Mouse (Mus musculus): Measurements from ENCODE around the gene Dis3l. TPM values are rescaled to one million over a fixed set of nuclear protein-coding genes. Genes with fewer than 3 reads are reported as not detected.

The Dis3l gene
- polyA plus RNA-seq (2016; fragmentation: Nextera tagmentation; extraction: Ambion mirVana), result 20.0 and 23.2 TPM in 2 replicates

DNA sequence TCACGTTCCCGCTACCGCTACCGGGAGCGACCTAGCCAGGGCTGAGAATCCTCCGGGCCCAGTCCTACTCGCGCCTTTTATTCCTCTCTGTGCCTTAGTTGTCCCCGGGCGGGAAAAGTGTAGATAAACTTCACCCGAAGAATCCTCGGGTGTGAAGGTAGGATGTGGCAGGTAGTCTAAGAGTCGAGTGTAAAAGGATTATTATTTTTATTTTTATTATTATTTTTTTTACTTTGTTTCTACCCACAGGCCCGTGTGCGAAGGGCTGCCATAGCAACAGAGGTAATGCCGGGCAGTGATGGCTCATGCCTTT, at the start of gene Dis3l:
Gene Dis3l, minus strand, starts transcription at position 35 of the 313 bp plus-strand sequence.
- no peaks in the 10 kb centered on the region for H3K27me3 ChIP-seq (ENCODE audit: insufficient read depth, poor library complexity, severe bottlenecking)
- DNase-seq (ENCODE audit: low spot score), result no peak
- H3K4me3 ChIP-seq, result peak within 1 kb of the TSS; percentile 84
- H3K9me3 ChIP-seq, result no peaks in the 10 kb centered on the region
- 20% methylated on average over 16 of the region's 16 CpGs for WGBS
- H3K4me1 ChIP-seq, result peaks cover 22% of the 10 kb centered on the region
- peak within 1 kb of the TSS; percentile 100 for H3K27ac ChIP-seq
- H3K36me3 ChIP-seq, result peaks cover 16% of the 10 kb centered on the region

DNA sequence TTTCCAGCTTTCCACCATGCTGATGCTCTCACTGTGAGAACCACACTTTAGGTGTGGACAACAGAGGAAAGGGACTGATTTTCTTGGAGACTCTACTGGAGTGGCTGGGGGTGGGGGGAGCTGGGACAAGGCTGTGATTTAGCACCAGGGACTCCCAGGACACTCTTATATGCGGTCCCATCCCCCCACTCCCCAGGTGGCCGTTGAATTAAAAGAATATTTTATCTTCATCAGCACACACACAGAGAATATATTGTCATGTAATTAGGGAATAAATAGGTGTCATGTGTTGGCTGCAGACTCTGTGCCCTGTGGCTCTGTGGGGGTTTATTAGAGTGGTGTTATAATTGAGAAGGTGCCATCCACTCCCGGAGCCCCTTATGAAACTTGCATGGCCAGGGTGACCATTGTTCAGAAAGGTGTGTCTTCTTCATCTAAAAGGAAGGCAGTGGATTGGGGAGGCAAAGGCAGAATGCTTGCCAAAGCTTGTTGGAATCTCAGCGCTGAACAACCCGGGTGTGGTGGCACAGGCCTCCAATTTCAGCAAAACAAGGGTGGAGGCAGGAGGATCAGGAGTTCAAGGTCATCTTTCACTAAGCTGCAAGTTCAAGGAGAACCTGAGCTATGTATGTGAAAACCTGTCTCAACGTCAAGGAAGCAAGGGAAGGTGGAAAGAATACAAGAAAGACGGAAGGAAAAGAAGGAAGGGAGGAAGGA, 48.6 kb upstream of the Dis3l start:
- Histone ChIP-seq H3K36me3 (no peaks in the 10 kb centered on the region), H3K9me3 (no peaks in the 10 kb centered on the region), H3K27ac (no peak overlapping the region), H3K4me1 (peaks cover 22% of the 10 kb centered on the region), H3K27me3 (ENCODE audit: insufficient read depth, poor library complexity, severe bottlenecking) (peaks cover 59% of the 10 kb centered on the region), H3K4me3 (no peak overlapping the region)
- 60% methylated on average over 7 of the region's 7 CpGs for WGBS
- no peak for DNase-seq (ENCODE audit: low spot score)

DNA sequence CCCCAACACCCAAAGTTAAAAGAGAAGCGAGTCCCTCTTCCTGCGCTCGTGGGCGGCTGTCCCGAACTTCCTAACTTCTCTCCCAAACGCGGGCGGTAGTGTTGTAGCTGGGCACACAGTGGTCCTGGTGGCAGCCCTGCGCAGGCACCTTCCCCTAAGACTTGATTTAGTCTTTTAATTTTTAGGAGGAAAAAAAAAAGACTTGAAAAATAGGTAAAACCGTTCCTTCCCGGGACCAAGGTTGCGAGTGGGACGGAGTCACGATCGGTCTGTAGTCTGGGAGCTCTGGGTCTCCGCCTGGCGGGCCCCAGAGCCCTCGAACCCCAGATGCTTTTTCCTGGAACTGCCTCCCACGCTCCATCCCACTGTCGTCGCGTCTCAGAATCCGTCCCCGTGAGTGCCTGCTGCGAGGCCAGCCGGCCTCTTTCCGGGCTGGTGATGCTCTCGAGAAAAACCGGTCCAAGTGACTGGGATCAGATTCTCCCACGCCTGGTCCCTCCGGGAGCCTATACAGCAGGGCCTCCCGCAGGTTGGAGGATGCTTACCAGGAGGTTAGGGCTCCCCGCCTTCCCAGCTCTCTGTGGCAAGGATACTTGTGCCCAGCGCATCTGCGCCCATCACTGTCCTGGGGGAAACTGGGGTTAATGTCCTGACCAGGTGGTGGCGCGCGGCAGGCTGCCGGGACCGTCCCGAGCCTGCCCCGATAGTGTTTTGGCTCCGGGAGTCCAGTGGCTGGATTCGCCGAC, 45.6 kb upstream of the Dis3l start:
- H3K4me3 ChIP-seq, result peak overlapping the region; percentile 79
- H3K27ac ChIP-seq, result 0 out of 2 replicates have a peak overlapping the region, but pooled peaks have one; percentile 42
- WGBS, result 2% methylated on average over 45 of the region's 45 CpGs
- peaks cover 84% of the 10 kb centered on the region for H3K27me3 ChIP-seq (ENCODE audit: insufficient read depth, poor library complexity, severe bottlenecking)
- no peak for DNase-seq (ENCODE audit: low spot score)
- H3K36me3 ChIP-seq, result no peaks in the 10 kb centered on the region
- peaks cover 16% of the 10 kb centered on the region for H3K4me1 ChIP-seq
- no peaks in the 10 kb centered on the region for H3K9me3 ChIP-seq

DNA sequence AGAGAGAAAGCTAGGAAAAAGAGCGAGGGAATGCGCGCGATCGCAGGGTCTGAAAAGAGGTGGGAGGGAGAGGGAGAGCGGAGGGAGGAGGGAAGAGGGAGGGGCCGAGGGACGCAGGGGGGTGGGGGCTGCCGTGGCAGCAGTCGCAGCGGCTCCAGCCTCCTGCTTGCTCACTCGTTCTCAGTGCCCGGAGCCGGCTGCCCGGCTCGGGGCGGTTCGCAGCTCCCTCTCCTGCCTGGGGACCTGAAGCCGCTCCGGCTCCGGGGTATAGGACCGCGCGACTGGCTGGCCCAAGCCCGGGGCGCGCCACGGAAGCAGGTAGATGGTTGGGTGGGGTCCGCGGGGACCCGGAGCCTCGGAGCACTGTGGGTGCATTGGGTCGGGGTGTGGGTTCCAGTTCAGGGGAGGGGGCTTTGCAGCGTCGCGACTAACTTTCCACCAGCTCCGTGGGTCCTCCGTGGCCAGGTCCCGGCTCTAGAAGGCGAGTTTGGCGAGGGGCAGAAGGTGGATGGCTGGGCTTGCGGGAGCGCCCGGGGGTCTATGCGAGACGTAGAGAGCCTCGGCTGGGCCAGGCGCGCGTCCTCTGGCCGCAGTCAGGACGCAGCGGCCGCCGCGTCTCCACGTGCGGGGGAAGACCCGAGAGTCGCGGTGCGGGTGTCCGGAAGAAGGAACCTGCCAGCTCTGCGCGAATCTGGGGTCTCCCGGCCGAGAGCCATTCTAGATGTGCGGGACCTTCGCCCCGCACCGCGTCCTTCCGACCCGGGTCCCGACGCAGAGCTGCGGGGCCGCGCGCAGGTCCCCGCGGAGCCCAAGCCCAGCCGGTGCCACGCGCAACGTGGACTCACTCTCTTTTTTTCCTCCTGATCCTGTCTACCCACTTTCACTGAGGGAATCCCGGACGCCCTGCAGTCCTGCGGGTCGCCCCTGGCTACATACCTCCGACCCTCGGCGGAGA, 44.7 kb upstream of the Dis3l start, which contains the start of gene Megf11:
Gene Megf11, plus strand, starts transcription at position 116 of the 955 bp plus-strand sequence.
- H3K36me3 ChIP-seq, result no peaks in the 10 kb centered on the region
- WGBS, result under 1% methylated on average over 93 of the region's 93 CpGs
- DNase-seq (ENCODE audit: low spot score), result no peak
- H3K4me1 ChIP-seq, result peaks cover 16% of the 10 kb centered on the region
- 0 out of 2 replicates have a peak within 1 kb of the TSS, but pooled peaks have one; percentile 42 for H3K27ac ChIP-seq
- H3K27me3 ChIP-seq (ENCODE audit: insufficient read depth, poor library complexity, severe bottlenecking), result peaks cover 86% of the 10 kb centered on the region
- H3K4me3 ChIP-seq, result peak within 1 kb of the TSS; percentile 79
- no peaks in the 10 kb centered on the region for H3K9me3 ChIP-seq

DNA sequence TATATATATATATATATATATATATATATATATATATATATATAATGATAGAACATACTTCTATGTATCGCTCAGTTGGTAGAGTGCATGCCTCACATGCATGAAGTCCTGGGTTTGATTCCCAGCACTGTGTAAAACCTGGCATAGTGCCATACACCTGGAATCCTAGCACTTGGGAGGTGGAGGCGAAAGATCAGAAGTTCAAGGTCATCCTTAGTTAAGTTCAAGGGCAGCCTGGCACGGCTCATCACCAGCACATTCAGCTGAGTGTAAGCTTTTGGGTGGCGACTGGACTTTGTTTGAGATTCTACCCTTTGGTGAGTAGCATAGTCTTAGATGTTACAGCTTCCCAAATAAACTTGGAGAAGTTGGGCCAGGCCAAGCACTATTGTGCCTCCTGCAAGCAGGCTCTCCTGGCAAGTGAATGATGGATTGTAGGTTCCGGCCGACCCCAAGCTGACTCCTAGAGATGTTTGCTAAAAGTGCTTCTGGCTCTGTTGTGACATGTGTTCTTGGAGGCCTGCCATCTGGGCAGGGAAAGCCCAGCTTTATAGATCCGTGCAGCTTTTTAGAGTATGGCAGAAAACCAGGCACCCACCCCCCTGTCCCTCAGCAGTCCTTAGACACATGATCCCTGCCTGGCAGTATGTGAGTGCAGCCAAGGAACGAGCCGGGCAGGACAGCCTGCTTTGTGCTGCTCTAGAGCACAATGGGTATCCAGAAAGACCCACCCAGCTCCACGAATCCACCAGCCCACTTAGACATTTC, 42.1 kb upstream of the Dis3l start:
- no peaks in the 10 kb centered on the region for H3K36me3 ChIP-seq
- H3K4me1 ChIP-seq, result peaks cover 16% of the 10 kb centered on the region
- H3K27me3 ChIP-seq (ENCODE audit: insufficient read depth, poor library complexity, severe bottlenecking), result peaks cover 62% of the 10 kb centered on the region
- H3K27ac ChIP-seq, result no peak overlapping the region
- no peak overlapping the region for H3K4me3 ChIP-seq
- 60% methylated on average over 10 of the region's 10 CpGs for WGBS
- DNase-seq (ENCODE audit: low spot score), result no peak
- H3K9me3 ChIP-seq, result no peaks in the 10 kb centered on the region

DNA sequence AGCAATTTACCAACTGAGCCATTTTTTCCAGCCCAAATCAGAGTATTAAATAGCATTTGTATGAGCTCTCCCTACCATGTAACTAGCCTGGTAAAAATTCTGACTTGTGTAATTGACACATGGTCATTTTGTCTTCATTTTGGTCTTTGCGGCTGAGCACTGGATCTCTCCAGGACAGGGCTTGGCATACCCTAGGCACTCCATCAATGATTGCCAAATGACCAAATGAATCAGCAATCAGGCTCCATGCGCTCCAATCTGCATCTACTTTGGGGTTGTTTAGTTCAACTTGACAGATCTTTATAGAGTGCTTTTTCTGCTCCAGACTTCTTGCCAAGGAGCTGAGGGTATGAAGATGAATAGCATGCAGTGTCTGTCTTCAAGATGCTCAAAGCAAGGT, 35.3 kb upstream of the Dis3l start:
- Histone ChIP-seq H3K4me1 (no peaks in the 10 kb centered on the region), H3K4me3 (no peak overlapping the region), H3K9me3 (no peaks in the 10 kb centered on the region), H3K27ac (no peak overlapping the region), H3K36me3 (no peaks in the 10 kb centered on the region), H3K27me3 (ENCODE audit: insufficient read depth, poor library complexity, severe bottlenecking) (peaks cover 9% of the 10 kb centered on the region; the same call in 1 of the 2 replicates)
- 86% methylated on average over 2 of the region's 2 CpGs for WGBS
- DNase-seq (ENCODE audit: low spot score), result no peak

DNA sequence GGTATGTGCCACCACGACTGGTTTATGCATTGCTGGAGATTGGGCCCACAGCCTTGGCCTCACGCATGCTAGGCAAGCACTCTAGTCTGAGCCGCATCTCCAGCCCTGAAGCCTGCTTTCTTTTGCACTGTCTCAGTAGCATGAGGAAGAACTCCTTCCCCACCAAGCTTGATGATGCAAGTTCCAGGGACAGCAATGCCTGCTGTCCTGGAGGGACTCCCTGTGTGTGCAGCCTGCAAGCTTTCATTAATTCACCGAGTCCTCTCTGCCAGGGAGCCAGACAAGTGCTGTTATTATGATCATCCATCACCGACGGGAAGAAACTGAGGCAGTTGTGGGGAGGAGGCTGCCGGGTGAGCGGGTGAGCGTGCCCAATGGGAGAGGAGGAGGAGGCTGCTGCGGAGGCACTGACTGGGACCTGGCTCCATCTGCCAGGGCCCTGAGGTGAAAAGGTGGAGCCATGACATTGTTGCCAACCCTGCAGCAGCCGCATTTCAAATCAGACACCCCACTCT, 30.3 kb upstream of the Dis3l start:
- no peak for DNase-seq (ENCODE audit: low spot score)
- no peaks in the 10 kb centered on the region for H3K4me1 ChIP-seq
- WGBS, result 52% methylated on average over 11 of the region's 11 CpGs

DNA sequence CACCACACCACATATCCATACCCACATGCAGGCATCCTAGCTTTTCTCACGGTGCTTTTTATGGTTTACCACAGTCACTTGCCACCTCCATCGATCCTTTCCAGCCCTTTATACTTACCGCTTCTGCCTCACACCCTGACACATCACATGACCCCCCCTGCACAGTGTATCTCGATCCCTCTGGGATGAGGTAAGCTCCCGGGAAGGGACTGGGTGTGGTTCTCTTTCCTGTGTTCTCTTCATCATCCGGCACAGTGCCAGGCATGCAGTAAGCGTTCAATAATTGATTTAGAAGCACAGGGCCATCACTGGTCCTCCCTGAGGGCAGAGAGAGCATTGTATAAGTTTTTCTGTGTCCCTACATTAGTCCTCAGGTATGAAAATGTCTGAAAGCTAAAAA, 28.8 kb upstream of the Dis3l start:
- no peak overlapping the region for H3K27ac ChIP-seq
- no peak overlapping the region for H3K4me3 ChIP-seq
- WGBS, result 57% methylated on average over 7 of the region's 7 CpGs
- no peaks in the 10 kb centered on the region for H3K36me3 ChIP-seq
- H3K4me1 ChIP-seq, result no peaks in the 10 kb centered on the region
- peaks cover 6% of the 10 kb centered on the region; the same call in 1 of the 2 replicates for H3K27me3 ChIP-seq (ENCODE audit: insufficient read depth, poor library complexity, severe bottlenecking)
- H3K9me3 ChIP-seq, result no peaks in the 10 kb centered on the region
- DNase-seq (ENCODE audit: low spot score), result no peak

More for the DNA sequence above, 30.3 kb upstream of the Dis3l start:
- Histone ChIP-seq H3K27me3 (ENCODE audit: insufficient read depth, poor library complexity, severe bottlenecking) (peaks cover 6% of the 10 kb centered on the region; the same call in 1 of the 2 replicates), H3K36me3 (no peaks in the 10 kb centered on the region), H3K27ac (no peak overlapping the region), H3K4me3 (no peak overlapping the region), H3K9me3 (no peaks in the 10 kb centered on the region)

DNA sequence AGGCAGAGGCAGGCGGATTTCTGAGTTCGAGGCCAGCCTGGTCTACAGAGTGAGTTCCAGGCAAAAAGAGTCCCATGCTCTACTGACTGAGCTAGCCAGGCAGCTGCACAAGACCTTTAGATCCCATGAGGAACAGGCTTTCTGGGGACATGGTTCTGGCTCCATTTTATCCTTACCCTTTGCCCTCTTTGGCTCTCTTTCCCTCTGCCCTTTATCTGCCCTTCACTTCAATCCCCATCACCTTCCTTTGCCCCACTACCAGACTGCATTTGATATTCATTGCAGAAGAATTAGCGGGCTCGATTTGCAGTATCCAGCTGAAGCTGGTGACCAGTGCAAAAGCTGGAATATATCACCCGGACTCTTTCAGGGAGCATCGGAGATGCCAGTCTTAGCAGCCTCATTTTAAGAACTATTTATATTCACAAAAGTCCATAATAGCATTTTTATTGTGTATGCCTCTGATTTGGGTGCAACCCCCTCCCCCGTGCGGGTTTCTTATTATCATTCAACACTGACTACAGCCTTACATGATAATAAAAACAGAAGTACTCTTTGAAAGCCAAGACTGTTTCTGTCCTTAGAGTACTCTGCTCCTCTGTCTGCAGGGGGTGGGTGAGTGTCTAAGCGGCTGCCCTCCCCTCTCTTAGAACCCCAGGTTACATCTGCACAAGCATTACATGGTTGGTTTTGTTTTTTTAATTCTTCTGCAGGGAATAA, 20.3 kb upstream of the Dis3l start:
- 86% methylated on average over 9 of the region's 9 CpGs for WGBS
- no peaks in the 10 kb centered on the region for H3K36me3 ChIP-seq
- no peak for DNase-seq (ENCODE audit: low spot score)
- H3K27ac ChIP-seq, result no peak overlapping the region
- no peaks in the 10 kb centered on the region for H3K4me1 ChIP-seq
- no peak overlapping the region for H3K4me3 ChIP-seq
- peaks cover 3% of the 10 kb centered on the region; the same call in 1 of the 2 replicates for H3K27me3 ChIP-seq (ENCODE audit: insufficient read depth, poor library complexity, severe bottlenecking)
- H3K9me3 ChIP-seq, result no peaks in the 10 kb centered on the region

DNA sequence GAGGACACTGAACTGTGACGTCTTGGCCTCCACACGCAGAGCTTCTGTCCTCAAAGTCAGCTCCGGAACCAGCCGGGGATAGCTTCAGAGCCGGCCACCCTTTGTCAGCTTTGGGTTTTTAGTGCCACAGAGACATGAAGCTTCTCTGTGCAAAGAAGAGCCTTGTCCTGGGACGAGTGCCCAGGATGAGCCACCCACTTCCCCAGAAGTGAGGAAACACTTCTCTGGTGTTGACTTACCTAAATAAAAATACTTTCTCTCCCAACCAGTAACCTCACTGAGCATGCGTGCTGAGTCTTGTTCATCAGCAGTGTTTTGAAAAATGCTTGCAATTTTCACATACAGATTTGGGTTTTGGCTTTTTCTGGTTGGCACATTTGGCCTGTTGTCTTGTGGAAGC, 14.5 kb upstream of the Dis3l start:
- Histone ChIP-seq H3K27me3 (ENCODE audit: insufficient read depth, poor library complexity, severe bottlenecking) (peaks cover 3% of the 10 kb centered on the region; the same call in 1 of the 2 replicates), H3K36me3 (no peaks in the 10 kb centered on the region), H3K27ac (no peak overlapping the region), H3K4me1 (no peaks in the 10 kb centered on the region), H3K4me3 (no peak overlapping the region), H3K9me3 (no peaks in the 10 kb centered on the region)
- WGBS, result 87% methylated on average over 7 of the region's 7 CpGs
- no peak for DNase-seq (ENCODE audit: low spot score)

DNA sequence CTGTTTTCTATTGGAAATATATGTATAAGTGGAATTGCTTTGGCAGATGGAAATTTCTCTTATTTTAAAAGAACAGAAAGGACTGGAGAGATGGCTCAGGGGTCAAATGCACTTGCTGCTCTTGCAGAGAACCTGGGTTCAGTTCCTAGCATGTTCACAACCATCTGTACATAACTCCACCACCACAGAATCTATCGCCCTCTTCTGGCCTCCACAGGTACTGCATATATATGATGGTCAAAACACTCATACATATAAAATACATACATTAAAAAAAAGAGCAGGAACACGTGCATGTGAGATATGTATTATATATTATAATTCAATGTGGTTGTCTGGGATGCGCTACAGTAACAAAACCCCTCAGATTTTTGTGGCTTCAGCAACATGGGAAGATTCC, 10.1 kb upstream of the Dis3l start:
- 38% methylated on average over 3 of the region's 3 CpGs for WGBS
- Histone ChIP-seq H3K4me1 (no peaks in the 10 kb centered on the region), H3K9me3 (no peaks in the 10 kb centered on the region), H3K27ac (no peak overlapping the region), H3K4me3 (no peak overlapping the region), H3K36me3 (no peaks in the 10 kb centered on the region), H3K27me3 (ENCODE audit: insufficient read depth, poor library complexity, severe bottlenecking) (no peaks in the 10 kb centered on the region)
- DNase-seq (ENCODE audit: low spot score), result no peak

All from heart, embryonic 10.5 days (tissue).